Mouse (Mus musculus): Measurements from ENCODE around the gene Fcgr3.
"Not testable (repeated sequence)": the region's sequence is repeated elsewhere in the genome, so short reads cannot be mapped to it uniquely, and the experiment has no call there.

Gene Fcgr3

DNA sequence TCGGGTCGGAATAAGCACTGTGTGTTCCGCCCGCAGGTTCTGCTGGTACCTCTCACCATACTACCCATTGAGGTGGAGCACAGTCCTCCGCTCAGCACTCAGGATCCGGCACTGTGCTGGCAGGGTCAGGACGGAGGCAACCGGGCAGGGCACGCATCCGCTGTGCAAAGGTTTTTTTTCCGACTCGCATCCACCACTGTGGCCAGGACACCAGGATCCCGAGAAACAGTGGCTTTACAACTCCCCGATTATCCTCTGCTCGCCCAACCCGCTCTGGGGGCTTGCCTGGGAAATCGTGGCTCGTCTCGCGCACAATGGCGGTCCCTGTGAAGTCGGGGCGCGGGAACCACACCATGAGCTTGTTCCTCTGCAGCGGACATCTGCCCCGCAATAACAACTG lies 21.0 kb upstream of the Fcgr3 start:
- DNase-seq (ENCODE audit: low spot score), result no peak

DNA sequence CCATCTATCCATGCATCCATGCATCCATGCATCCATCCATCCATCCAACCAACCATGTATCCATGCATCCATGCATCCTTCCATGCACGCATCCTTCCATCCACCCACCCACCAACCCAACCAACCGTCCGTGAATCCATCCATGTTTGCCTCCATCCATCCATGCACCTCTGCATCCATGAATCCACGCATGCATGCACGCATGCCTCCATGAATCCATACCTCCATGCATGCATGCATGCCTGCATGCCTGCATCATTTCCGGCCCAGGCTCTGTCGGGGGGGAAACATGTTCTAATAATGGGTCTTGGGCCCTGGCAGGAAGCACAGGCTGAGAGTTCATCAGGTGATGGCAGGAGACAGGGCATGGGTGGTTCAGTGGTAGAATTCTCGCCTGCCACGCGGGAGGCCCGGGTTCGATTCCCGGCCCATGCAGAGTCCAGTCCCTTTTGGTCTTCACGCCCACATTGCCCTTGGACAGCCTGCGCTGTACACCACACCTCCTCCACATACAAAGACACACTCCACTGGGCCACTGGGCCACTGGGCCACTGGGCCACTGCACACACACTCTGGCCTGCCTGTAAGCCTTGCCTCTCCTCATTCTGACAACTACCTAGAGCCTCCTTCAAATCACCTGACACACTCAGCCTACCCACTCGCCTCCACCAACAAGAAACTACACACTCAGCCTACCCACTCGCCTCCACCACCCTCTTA lies 16.9 kb upstream of the Fcgr3 start:
- DNase-seq (ENCODE audit: low spot score), result not testable (repeated sequence)

DNA sequence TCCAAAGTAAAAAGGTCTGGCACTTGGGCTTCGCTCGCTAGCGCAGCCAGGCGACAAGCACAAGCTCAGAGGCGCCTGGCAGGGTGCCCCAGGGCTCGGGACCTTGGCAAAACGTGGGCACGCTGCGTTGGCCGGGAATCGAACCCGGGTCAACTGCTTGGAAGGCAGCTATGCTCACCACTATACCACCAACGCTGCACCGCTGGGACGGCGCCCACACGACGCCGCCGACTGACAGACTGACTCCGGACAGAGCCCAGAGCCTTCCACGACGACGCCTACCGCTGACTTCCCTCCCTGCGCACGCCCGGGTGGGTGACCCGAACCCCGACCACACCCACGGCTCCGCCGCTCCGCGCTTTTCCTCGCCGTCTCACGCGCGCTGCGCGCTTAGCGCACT lies 15.1 kb upstream of the Fcgr3 start:
- not testable (repeated sequence) for DNase-seq (ENCODE audit: low spot score)

DNA sequence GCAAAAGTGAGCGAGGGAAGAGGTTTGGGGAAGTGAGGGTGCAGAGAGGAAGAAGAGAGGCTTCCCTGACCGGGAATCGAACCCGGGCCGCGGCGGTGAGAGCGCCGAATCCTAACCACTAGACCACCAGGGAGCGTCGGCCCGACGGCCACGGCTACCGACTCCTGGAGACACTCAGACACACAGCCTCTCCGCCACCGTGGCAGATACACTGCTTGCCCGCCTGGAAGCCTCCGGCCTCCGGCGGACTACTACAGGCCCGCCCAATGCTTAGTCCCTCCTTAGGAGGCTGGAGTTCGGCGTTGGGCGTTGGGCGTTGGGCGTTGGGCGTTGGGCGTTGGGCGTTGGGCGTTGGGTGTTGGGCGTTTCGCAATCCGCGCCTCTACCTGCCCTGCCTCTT lies 14.6 kb upstream of the Fcgr3 start:
- not testable (repeated sequence) for DNase-seq (ENCODE audit: low spot score)

DNA sequence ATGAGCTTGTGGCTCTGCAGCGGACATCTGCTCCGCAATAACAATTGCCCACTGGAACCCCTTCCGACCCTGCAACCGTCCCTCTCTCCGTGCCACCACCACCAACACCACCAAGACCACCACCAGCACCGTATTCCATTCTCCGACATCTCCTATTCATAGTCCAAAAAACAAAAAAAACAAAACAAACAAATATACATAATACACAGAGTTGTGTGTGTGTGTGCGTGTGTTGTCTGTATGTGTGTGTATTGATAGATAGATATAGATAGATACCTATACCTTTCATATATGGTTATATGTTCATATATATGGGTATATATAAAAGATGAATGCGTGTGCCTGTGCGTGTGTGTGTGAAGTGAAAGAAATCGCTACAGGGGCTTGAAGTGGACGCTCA lies 13.7 kb upstream of the Fcgr3 start:
- DNase-seq (ENCODE audit: low spot score), result not testable (repeated sequence)

DNA sequence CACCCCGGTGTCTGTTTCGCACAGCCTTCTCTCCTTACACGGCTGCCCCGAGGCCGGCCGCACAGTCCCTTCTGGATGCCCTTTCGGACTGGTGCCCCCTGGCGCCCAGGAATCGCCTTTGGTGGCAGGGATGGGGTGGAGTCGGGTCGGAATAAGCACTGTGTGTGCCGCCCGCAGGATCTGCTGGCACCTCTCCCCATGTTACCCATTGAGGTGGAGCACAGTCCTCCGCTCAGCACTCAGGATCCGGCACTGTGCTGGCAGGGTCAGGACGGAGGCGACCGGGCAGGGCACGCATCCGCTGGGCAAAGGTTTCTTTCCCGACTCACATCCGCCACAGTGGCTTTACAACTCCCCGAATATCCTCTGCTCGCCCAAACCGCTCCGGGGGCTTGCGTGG lies 13.2 kb upstream of the Fcgr3 start:
- not testable (repeated sequence) for DNase-seq (ENCODE audit: low spot score)

DNA sequence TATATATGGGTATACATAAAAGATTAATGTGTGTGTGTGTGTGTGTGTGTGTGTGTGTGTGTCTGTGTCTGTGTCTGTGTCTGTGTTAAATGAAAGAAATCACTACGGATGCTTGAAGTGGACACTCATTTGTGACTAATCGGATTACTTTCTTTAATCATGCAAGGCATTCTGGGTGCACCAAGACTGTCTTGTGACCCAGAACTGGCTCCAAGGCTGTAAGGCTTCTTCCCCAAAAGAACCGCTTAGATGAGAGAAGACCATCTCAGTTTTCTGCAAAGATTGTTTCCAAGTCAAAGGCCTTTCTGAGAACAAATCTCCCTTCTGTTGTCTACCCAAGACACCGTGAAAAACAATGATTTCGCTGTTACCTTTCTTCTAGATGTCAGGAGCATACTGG lies 12.5 kb upstream of the Fcgr3 start:
- DNase-seq (ENCODE audit: low spot score), result not testable (repeated sequence)

DNA sequence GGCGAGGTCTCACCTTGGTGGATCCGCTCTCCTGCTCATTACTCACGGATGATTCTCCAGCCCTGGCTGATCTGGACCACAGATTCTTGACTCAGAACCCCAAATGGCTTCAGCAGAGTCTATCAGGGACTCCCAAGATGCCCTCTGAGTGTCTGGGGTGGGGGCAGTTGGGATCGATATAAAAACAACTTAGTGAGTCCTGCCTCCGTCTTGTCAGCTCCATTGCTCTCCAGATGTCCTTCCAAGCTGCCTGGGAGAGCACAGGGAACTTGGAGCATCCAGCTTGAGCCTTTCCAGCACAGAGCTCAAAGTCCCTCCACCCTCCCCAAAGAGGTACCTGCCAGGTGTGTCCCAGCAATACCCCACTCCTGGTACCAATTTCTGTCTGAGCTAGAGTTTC lies 11.4 kb upstream of the Fcgr3 start:
- not testable (repeated sequence) for DNase-seq (ENCODE audit: low spot score)

DNA sequence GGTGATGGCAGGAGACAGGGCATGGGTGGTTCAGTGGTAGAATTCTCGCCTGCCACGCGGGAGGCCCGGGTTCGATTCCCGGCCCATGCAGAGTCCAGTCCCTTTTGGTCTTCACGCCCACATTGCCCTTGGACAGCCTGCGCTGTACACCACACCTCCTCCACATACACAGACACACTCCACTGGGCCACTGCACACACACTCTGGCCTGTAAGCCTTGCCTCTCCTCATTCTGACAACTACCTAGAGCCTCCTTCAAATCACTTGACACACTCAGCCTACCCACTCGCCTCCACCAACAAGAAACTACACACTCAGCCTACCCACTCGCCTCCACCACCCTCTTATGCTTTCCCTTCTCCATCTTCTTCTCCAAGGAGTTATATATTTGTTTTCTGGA lies 9.5 kb upstream of the Fcgr3 start:
- DNase-seq (ENCODE audit: low spot score), result peak; percentile 36

DNA sequence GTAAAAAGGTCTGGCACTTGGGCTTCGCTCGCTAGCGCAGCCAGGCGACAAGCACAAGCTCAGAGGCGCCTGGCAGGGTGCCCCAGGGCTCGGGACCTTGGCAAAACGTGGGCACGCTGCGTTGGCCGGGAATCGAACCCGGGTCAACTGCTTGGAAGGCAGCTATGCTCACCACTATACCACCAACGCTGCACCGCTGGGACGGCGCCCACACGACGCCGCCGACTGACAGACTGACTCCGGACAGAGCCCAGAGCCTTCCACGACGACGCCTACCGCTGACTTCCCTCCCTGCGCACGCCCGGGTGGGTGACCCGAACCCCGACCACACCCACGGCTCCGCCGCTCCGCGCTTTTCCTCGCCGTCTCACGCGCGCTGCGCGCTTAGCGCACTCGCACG lies 7.5 kb upstream of the Fcgr3 start:
- DNase-seq (ENCODE audit: low spot score), result not testable (repeated sequence)

DNA sequence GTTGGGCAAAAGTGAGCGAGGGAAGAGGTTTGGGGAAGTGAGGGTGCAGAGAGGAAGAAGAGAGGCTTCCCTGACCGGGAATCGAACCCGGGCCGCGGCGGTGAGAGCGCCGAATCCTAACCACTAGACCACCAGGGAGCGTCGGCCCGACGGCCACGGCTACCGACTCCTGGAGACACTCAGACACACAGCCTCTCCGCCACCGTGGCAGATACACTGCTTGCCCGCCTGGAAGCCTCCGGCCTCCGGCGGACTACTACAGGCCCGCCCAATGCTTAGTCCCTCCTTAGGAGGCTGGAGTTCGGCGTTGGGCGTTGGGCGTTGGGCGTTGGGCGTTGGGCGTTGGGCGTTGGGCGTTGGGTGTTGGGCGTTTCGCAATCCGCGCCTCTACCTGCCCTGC lies 7.0 kb upstream of the Fcgr3 start:
- not testable (repeated sequence) for DNase-seq (ENCODE audit: low spot score)

DNA sequence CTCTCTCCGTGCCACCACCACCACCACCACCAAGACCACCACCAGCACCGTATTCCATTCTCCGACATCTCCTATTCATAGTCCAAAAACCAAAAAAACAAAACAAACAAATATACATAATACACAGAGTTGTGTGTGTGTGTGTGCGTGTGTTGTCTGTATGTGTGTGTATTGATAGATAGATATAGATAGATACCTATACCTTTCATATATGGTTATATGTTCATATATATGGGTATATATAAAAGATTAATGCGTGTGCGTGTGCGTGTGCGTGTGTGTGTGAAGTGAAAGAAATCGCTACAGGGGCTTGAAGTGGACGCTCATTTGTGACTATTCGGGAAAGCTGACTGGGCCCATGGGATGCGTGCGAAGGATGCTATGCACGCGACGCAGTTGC lies 6.1 kb upstream of the Fcgr3 start:
- DNase-seq (ENCODE audit: low spot score), result not testable (repeated sequence)

DNA sequence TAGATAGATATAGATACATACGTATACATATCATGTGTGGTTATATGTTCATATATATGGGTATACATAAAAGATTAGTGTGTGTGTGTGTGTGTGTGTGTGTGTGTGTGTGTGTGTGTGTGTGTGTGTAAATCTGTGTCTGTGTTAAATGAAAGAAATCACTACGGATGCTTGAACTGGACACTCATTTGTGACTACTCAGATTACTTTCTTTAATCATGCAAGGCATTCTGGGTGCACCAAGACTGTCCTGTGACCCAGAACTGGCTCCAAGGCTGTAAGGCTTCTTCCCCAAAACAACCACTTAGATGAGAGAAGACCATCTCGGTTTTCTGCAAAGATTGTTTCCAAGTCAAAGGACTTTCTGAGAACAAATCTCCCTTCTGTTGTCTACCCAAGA lies 4.8 kb upstream of the Fcgr3 start:
- DNase-seq (ENCODE audit: low spot score), result peak; percentile 42

DNA sequence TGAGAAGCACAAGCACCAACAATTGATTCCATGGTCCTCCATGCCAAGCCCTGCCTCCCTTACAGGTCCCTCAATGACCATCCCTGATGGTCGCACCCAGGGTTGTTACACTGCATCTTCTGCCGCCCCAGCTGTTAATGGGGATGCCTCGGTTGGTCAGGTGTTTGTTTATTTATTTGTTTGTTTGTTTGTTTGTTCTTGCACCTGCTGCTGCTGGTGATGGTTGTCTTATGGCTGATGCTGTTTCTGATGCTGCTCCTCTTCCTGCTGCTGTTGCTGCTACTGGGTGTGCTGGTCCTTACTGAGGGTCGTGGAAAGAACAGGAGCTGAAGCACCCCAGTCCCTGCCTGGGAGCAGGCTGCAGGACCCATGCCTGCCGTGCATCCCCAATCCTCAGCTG lies 3.2 kb upstream of the Fcgr3 start:
- not testable (repeated sequence) for DNase-seq (ENCODE audit: low spot score)

DNA sequence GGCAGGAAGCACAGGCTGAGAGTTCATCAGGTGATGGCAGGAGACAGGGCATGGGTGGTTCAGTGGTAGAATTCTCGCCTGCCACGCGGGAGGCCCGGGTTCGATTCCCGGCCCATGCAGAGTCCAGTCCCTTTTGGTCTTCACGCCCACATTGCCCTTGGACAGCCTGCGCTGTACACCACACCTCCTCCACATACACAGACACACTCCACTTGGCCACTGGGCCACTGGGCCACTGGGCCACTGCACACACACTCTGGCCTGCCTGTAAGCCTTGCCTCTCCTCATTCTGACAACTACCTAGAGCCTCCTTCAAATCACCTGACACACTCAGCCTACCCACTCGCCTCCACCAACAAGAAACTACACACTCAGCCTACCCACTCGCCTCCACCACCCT lies 1.8 kb upstream of the Fcgr3 start:
- not testable (repeated sequence) for DNase-seq (ENCODE audit: low spot score)

DNA sequence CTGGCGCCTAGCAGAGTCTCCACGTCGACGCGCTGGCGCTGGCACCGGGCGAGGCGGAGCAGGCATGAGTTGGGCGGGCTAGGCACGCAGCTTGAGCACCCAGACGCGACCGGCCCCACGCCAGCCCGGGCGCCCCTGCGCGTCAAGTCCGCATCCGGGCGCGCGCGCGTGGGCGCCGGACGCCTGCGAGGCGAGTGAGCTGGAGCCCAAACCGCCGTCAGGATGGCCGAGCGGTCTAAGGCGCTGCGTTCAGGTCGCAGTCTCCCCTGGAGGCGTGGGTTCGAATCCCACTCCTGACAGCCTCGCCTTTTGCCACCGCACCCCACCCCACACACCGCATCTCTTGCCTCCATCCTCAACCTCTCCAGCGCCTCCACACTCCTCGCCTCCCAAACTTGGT lies 1.0 kb upstream of the Fcgr3 start:
- DNase-seq (ENCODE audit: low spot score), result not testable (repeated sequence)

DNA sequence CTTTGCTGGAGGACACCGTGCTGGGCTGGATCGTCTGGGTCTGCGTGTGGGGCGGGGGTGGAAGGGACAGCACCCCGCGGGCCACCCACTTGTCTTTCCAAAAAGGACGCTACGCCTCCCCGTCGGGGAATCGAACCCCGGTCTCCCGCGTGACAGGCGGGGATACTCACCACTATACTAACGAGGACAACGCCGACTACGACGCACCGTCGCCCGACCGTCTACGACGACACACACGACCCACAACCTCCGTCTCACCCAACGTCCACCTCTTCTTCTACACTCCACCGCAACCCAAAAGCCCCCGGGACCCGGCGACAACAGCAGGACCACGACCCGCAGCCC lies 480 bp upstream of the Fcgr3 start:
- not testable (repeated sequence) for DNase-seq (ENCODE audit: low spot score)

DNA sequence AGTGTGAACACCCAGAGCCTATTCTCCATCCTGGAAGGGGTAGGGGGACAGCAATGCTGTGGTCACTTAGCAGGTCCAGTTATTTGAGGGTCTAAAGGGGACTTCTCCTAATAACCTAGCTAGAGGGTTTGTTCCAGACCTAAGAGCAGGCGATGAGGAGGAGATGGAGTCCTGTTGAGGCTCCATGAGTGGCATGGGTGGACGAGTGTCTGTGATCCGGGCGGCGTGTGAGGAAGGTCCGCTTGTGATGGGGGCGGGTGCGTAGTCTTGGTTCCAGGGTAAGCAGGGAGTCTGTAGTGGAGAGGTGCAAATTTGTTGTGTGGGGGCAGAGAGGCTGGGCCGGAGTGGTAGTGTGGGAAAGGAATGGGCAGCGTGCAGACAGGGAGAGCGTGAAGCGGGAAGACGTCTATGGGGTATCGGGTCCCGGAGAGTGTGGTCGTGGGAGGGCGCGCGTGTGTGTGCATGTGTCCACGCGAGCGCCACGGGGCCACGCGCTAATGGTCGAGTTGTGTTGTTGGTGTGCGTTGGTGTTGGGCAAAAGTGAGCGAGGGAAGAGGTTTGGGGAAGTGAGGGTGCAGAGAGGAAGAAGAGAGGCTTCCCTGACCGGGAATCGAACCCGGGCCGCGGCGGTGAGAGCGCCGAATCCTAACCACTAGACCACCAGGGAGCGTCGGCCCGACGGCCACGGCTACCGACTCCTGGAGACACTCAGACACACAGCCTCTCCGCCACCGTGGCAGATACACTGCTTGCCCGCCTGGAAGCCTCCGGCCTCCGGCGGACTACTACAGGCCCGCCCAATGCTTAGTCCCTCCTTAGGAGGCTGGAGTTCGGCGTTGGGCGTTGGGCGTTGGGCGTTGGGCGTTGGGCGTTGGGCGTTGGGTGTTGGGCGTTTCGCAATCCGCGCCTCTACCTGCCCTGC lies 905 bp downstream of the Fcgr3 start:
- DNase-seq (ENCODE audit: low spot score), result not testable (repeated sequence)

DNA sequence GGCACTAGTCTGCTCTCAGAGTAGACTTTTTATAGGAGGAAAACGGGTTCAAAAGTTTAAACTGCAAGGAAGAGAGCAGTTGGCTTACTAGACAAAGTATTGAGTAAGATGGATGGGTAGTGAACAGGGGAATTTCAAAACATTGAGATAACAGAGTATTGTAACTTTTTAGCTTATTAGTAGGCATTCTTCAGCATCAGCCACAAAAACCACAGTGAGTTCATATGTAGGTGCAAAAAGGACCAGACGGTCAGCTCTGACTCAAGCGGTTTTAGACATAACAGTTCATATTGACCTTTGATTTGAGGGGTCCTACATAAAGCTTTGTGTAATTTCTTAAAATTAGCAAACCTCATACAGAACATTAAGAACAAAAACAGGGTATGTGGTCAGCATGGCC lies 3.2 kb downstream of the Fcgr3 start:
- DNase-seq (ENCODE audit: low spot score), result no peak

DNA sequence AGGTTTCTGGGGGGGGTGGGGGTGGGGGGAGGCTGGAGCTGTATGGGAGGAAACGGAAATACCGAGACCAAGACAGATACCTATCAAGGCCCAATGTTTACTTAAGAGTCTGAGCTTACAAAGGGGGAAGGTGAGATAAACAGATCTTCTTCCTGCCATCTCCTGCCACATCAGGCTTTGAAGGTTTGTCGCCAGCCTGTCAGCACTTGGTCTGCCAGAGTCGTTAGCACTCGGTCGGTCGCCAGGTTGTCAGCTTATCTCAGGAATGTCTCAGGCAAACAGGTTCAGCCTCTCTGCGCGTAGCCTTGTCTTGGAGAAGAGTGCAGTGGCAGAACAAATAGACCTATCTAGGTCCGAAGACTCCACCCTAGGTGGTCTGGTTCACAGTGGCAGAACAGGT lies 4.3 kb downstream of the Fcgr3 start:
- DNase-seq (ENCODE audit: low spot score), result no peak

DNA sequence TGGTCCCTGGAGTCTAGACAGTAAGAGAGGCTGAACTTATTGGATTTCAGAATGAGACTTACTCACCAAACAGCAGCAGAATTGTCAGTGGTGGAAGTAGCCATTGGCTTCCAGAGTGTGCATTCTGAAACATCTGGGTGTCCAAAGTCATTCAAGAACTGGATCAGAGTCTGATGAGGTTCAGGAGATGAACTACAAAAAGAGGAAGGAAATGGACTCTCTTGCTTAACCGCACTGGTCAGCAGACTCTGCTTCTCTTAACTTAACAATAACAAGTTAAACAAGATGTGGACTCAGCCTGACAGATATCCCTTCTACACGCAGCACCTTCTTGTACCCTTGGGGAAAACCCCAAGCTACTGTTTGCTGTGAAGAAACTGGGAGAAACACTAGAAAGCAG lies 5.5 kb downstream of the Fcgr3 start:
- DNase-seq (ENCODE audit: low spot score), result no peak

DNA sequence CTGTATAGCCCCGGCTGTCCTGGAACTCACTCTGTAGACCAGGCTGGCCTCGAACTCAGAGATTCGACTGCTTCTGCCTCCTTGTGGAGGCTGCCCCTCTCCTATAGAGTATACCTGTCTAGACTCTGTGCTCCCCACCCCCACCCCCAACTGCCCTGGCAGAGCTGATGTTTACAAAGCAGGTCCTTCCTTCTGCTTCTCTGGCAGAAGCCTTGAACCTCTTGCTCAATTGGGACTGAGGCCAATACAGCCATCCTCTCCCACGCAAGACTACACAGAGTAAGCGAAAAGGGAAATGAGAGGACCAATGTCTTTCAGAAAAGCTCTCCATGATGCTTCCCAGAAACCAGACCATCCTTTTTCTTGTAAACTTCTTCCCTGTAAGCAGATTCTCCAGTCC lies 7.5 kb downstream of the Fcgr3 start:
- DNase-seq (ENCODE audit: low spot score), result peak; percentile 90

DNA sequence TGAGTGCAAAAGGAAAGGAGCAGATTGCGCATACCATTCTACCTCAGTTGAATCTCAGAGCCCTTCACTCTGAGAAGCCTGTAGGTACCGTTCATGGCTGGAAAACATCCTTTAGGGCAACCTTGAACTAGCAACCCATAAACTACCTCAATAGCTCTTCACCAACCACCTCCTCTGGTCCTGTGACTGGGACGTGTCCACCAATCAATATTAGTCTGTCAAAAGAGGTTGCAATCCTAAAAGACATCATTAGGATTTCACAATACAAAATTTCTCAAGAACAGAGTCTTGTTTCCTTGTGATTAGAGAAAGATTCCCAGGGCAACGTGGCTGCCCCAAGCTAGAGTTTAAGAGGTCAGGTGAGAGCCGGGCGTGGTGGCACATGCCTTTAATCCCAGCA lies 11.4 kb downstream of the Fcgr3 start:
- no peak for DNase-seq (ENCODE audit: low spot score)

All from adipocyte (in vitro differentiated cells).